Mouse (Mus musculus) heart, postnatal 0 days (tissue): Measurements from ENCODE around the gene Irf3. TPM values are rescaled to one million over a fixed set of nuclear protein-coding genes. Genes with fewer than 3 reads are reported as not detected.

Experiments
- ATAC-seq: fragments of 200-750 bp; cut with Nextera tagmentation; 2 replicates; pipeline ENCODE4 v1.8.0; 2017; ENCODE audit warnings: low read depth, moderate number of reproducible peaks, moderate library complexity; ENCODE audit not compliant: insufficient read depth
- DNase-seq: peaks from one replicate; pipeline ENCODE4 v3.0.0-alpha.2; 2016; ENCODE audit warnings: low spot score
- H3K27ac ChIP-seq: fragments of 300-500 bp; sonication (generic); 2 replicates; pipeline ENCODE4 v1.5.1; 2014; ENCODE audit warnings: low read depth, mild to moderate bottlenecking
- H3K27me3 ChIP-seq: fragments of 300-500 bp; sonication (generic); 2 replicates; pipeline ENCODE4 v1.6.1; 2014; ENCODE audit warnings: low read length, mixed read lengths; ENCODE audit not compliant: control insufficient read depth, insufficient read depth
- H3K36me3 ChIP-seq: fragments of 300-500 bp; sonication (generic); replicated peaks from 2 replicates; pipeline ENCODE4 v1.6.1; 2014; ENCODE audit warnings: low read length, mixed read lengths; ENCODE audit not compliant: control insufficient read depth, insufficient read depth
- H3K4me1 ChIP-seq: fragments of 300-500 bp; sonication (generic); 2 replicates; pipeline ENCODE4 v1.6.1; 2014; ENCODE audit warnings: antibody characterized with exemption; ENCODE audit not compliant: control insufficient read depth, insufficient read depth
- H3K4me2 ChIP-seq: fragments of 300-500 bp; sonication (generic); 2 replicates; pipeline ENCODE4 v1.6.1; 2014; ENCODE audit warnings: low read depth, mild to moderate bottlenecking, low read length, moderate library complexity
- H3K4me3 ChIP-seq: fragments of 300-500 bp; sonication (generic); 2 replicates; pipeline ENCODE4 v1.5.1; 2014; ENCODE audit warnings: low read depth, low read length
- H3K9ac ChIP-seq: fragments of 300-500 bp; sonication (generic); replicated peaks from 2 replicates; pipeline ENCODE4 v1.6.1; 2014; ENCODE audit warnings: low read depth, low read length, mixed read lengths
- H3K9me3 ChIP-seq: fragments of 300-500 bp; sonication (generic); replicated peaks from 2 replicates; pipeline ENCODE4 v1.6.1; 2016; ENCODE audit warnings: low read length; ENCODE audit not compliant: control insufficient read depth
- CTCF ChIP-seq: IDR thresholded peaks from 2 replicates; pipeline ENCODE4 v1.5.1; 2016; ENCODE audit warnings: antibody characterized with exemption, control low read depth, low read depth
- EP300 ChIP-seq: IDR thresholded peaks from 2 replicates; pipeline ENCODE4 v1.6.1; 2016; ENCODE audit warnings: antibody characterized with exemption, low read depth
- WGBS: fragments of 180-500 bp; shearing (Covaris S2); extraction: QIAGEN DNeasy Blood & Tissue Kit; methylation state at CpG from one replicate; pipeline ENCODE4 v1.1.7; 2014; 5-methylcytosine and 5-hydroxymethylcytosine counted together
- polyA plus RNA-seq: library from polyadenylated mRNA; unstranded; fragments of >200 nt; fragmentation: Nextera tagmentation; extraction: Ambion mirVana; gene quantifications from 2 replicates; pipeline ENCODE4 v1.2.1, GENCODE M21; 2015
- total RNA-seq: library from RNA; depleted of rRNA; stranded (reverse); fragments of >200 nt; gene quantifications from 2 replicates; pipeline ENCODE4 v1.2.3, GENCODE M21; 2014; ENCODE audit warnings: low replicate concordance

Gene Irf3
- total and polyA plus RNA-seq, 2 experiments from 2014 or later: 44.8 to 61.1 TPM

- no peak for DNase-seq
- TF ChIP-seq EP300 (no peak), CTCF (no peak)
- no peak for ATAC-seq
- Histone ChIP-seq H3K4me3 (no peak overlapping the region), H3K4me2 (no peak overlapping the region), H3K4me1 (no peaks in the 10 kb centered on the region), H3K9me3 (no peaks in the 10 kb centered on the region), H3K9ac (no peak overlapping the region), H3K27me3 (no peaks in the 10 kb centered on the region), H3K27ac (no peak overlapping the region), H3K36me3 (0 out of 2 replicates have a peak, but pooled peaks cover 7% of the 10 kb centered on the region)
- WGBS: 65% methylated on average over 8 of the region's 8 CpGs
These were observed 38.2 kb upstream of the Irf3 start for GRCm38 (mm10) chr7:44959281-44959680.

GRCm38 (mm10) chr7:44959874-44960511 is 37.5 kb upstream of the Irf3 start:
- no peak overlapping the region for H3K27ac ChIP-seq
- WGBS: 83% methylated on average over 10 of the region's 10 CpGs
- ATAC-seq: no peak

GRCm38 (mm10) chr7:44960512-44960910 is 36.9 kb upstream of the Irf3 start:
- Histone ChIP-seq H3K27me3 (no peaks in the 10 kb centered on the region), H3K4me2 (no peak overlapping the region), H3K36me3 (0 out of 2 replicates have a peak, but pooled peaks cover 7% of the 10 kb centered on the region), H3K27ac (no peak overlapping the region), H3K9me3 (no peaks in the 10 kb centered on the region), H3K9ac (no peak overlapping the region), H3K4me1 (no peaks in the 10 kb centered on the region), H3K4me3 (no peak overlapping the region)
- DNase-seq (no peak), ATAC-seq (no peak)
- no peak for TF ChIP-seq EP300
- no peak for TF ChIP-seq CTCF
- 82% methylated on average over 13 of the region's 13 CpGs for WGBS

More at GRCm38 (mm10) chr7:44959874-44960511, 37.5 kb upstream of the Irf3 start:
- no peaks in the 10 kb centered on the region for H3K27me3 ChIP-seq
- no peak for DNase-seq
- no peak for TF ChIP-seq CTCF
- no peak for TF ChIP-seq EP300
- no peaks in the 10 kb centered on the region for H3K9me3 ChIP-seq
- no peak overlapping the region for H3K9ac ChIP-seq
- H3K36me3 ChIP-seq: 0 out of 2 replicates have a peak, but pooled peaks cover 7% of the 10 kb centered on the region
- H3K4me1 ChIP-seq: no peaks in the 10 kb centered on the region
- H3K4me3 ChIP-seq: no peak overlapping the region
- no peak overlapping the region for H3K4me2 ChIP-seq

GRCm38 (mm10) chr7:44962337-44962736 is 35.1 kb upstream of the Irf3 start:
- Histone ChIP-seq H3K27me3 (no peaks in the 10 kb centered on the region), H3K36me3 (0 out of 2 replicates have a peak, but pooled peaks cover 7% of the 10 kb centered on the region), H3K27ac (no peak overlapping the region), H3K4me2 (no peak overlapping the region), H3K4me1 (no peaks in the 10 kb centered on the region), H3K9ac (no peak overlapping the region), H3K4me3 (no peak overlapping the region), H3K9me3 (no peaks in the 10 kb centered on the region)
- DNase-seq (no peak), ATAC-seq (no peak)
- 70% methylated on average over 8 of the region's 8 CpGs for WGBS
- no peak for TF ChIP-seq CTCF
- TF ChIP-seq EP300: no peak

- Histone ChIP-seq H3K4me1 (no peaks in the 10 kb centered on the region), H3K4me2 (no peak overlapping the region), H3K27ac (no peak overlapping the region), H3K36me3 (0 out of 2 replicates have a peak, but pooled peaks cover 7% of the 10 kb centered on the region), H3K9me3 (no peaks in the 10 kb centered on the region), H3K27me3 (no peaks in the 10 kb centered on the region), H3K9ac (no peak overlapping the region), H3K4me3 (no peak overlapping the region)
- no peak for TF ChIP-seq EP300
- no peak for TF ChIP-seq CTCF
- WGBS: 85% methylated on average over 5 of the region's 5 CpGs
- DNase-seq: no peak
- ATAC-seq: no peak
These were observed 34.6 kb upstream of the Irf3 start for GRCm38 (mm10) chr7:44962831-44963230.

GRCm38 (mm10) chr7:44964990-44965389 is 32.5 kb upstream of the Irf3 start:
- no peak overlapping the region for H3K9ac ChIP-seq
- no peak overlapping the region for H3K27ac ChIP-seq
- DNase-seq: no peak
- no peaks in the 10 kb centered on the region for H3K27me3 ChIP-seq
- H3K36me3 ChIP-seq: 0 out of 2 replicates have a peak, but pooled peaks cover 7% of the 10 kb centered on the region
- H3K4me1 ChIP-seq: no peaks in the 10 kb centered on the region
- no peak overlapping the region for H3K4me2 ChIP-seq
- WGBS: 94% methylated on average over 13 of the region's 13 CpGs
- ATAC-seq: no peak
- TF ChIP-seq EP300 (no peak), CTCF (no peak)
- no peak overlapping the region for H3K4me3 ChIP-seq
- H3K9me3 ChIP-seq: no peaks in the 10 kb centered on the region
